Mouse (Mus musculus) heart, embryonic 13.5 days (tissue): ENCODE data around the gene Kif24. TPM values are rescaled to one million over a fixed set of nuclear protein-coding genes. Genes with fewer than 3 reads are reported as not detected.

Experiments used
- ATAC-seq: fragments of 200-750 bp; cut with Nextera tagmentation; 2 replicates; pipeline ENCODE4 v1.8.0; 2017; ENCODE audit warnings: moderate TSS enrichment; ENCODE audit not compliant: insufficient number of reproducible peaks, low FRiP score, low TSS enrichment; ENCODE audit errors: extremely low read depth
- H3K27ac ChIP-seq: fragments of 300-500 bp; sonication (generic); replicated peaks from 2 replicates; pipeline ENCODE4 v1.5.1; 2015; ENCODE audit warnings: moderate library complexity, mild to moderate bottlenecking, inconsistent platforms
- H3K27me3 ChIP-seq: fragments of 300-500 bp; sonication (generic); replicated peaks from 2 replicates; pipeline ENCODE4 v1.6.1; 2015; ENCODE audit warnings: mild to moderate bottlenecking, inconsistent platforms
- H3K36me3 ChIP-seq: fragments of 300-500 bp; sonication (generic); 2 replicates; pipeline ENCODE4 v1.6.1; 2015; ENCODE audit warnings: mild to moderate bottlenecking, inconsistent platforms
- H3K4me1 ChIP-seq: fragments of 300-500 bp; sonication (generic); 2 replicates; pipeline ENCODE4 v1.6.1; 2015; ENCODE audit warnings: inconsistent platforms
- H3K4me2 ChIP-seq: fragments of 300-500 bp; sonication (generic); 2 replicates; pipeline ENCODE4 v1.6.1; 2015; ENCODE audit warnings: inconsistent platforms, mild to moderate bottlenecking, moderate library complexity
- H3K4me3 ChIP-seq: fragments of 300-500 bp; sonication (generic); 2 replicates; pipeline ENCODE4 v1.5.1; 2015; ENCODE audit warnings: moderate library complexity, mild to moderate bottlenecking, inconsistent platforms
- H3K9ac ChIP-seq: fragments of 300-500 bp; sonication (generic); 2 replicates; pipeline ENCODE4 v1.6.1; 2015; ENCODE audit warnings: inconsistent platforms, mild to moderate bottlenecking, moderate library complexity
- H3K9me3 ChIP-seq: fragments of 300-500 bp; sonication (generic); 2 replicates; pipeline ENCODE4 v1.6.1; 2016; ENCODE audit warnings: inconsistent platforms
- WGBS: fragments of 180-500 bp; shearing (Covaris S2); methylation state at CpG from one replicate; pipeline ENCODE4 v1.1.7; 2015; ENCODE audit warnings: mixed read lengths; 5-methylcytosine and 5-hydroxymethylcytosine counted together
- polyA plus RNA-seq: library from polyadenylated mRNA; unstranded; fragments of >200 nt; fragmentation: Nextera tagmentation; extraction: Ambion mirVana; gene quantifications from 2 replicates; pipeline ENCODE4 v1.2.1, GENCODE M21; 2015

Kif24 gene
- polyA plus RNA-seq, 1 experiment from 2014 or later: 4.2 TPM

GRCm38 (mm10) chr4:41369702-41370437 is 94.8 kb downstream of the Kif24 start:
- H3K9ac ChIP-seq: no peak overlapping the region
- H3K36me3 ChIP-seq: peaks cover 70% of the 10 kb centered on the region
- no peak overlapping the region for H3K27ac ChIP-seq
- no peak overlapping the region for H3K4me3 ChIP-seq
- no peaks in the 10 kb centered on the region for H3K9me3 ChIP-seq
- 0 out of 2 replicates have a peak, but pooled peaks cover 6% of the 10 kb centered on the region for H3K4me1 ChIP-seq
- no peak for ATAC-seq
- H3K4me2 ChIP-seq: no peak overlapping the region
- WGBS: 66% methylated on average over 9 of the region's 9 CpGs
- no peaks in the 10 kb centered on the region for H3K27me3 ChIP-seq

GRCm38 (mm10) chr4:41368198-41368597 is 96.5 kb downstream of the Kif24 start:
- H3K36me3 ChIP-seq: peaks cover 57% of the 10 kb centered on the region
- ATAC-seq: no peak
- H3K27ac ChIP-seq: no peak overlapping the region
- H3K9ac ChIP-seq: no peak overlapping the region
- no peaks in the 10 kb centered on the region for H3K9me3 ChIP-seq
- no peaks in the 10 kb centered on the region for H3K27me3 ChIP-seq
- H3K4me2 ChIP-seq: no peak overlapping the region
- H3K4me1 ChIP-seq: 0 out of 2 replicates have a peak, but pooled peaks cover 6% of the 10 kb centered on the region
- WGBS: 85% methylated on average over 4 of the region's 4 CpGs
- no peak overlapping the region for H3K4me3 ChIP-seq

GRCm38 (mm10) chr4:41361059-41361458 is 103.6 kb downstream of the Kif24 start:
- Histone ChIP-seq H3K4me2 (no peak overlapping the region), H3K4me3 (no peak overlapping the region), H3K27ac (no peak overlapping the region), H3K9me3 (no peaks in the 10 kb centered on the region), H3K36me3 (peaks cover 13% of the 10 kb centered on the region), H3K4me1 (no peaks in the 10 kb centered on the region), H3K27me3 (no peaks in the 10 kb centered on the region), H3K9ac (no peak overlapping the region)
- no peak for ATAC-seq
- 91% methylated on average over 3 of the region's 3 CpGs for WGBS

GRCm38 (mm10) chr4:41359358-41359757 is 105.3 kb downstream of the Kif24 start:
- Histone ChIP-seq H3K9me3 (no peaks in the 10 kb centered on the region), H3K9ac (no peak overlapping the region), H3K4me3 (no peak overlapping the region), H3K4me2 (no peak overlapping the region), H3K4me1 (no peaks in the 10 kb centered on the region), H3K36me3 (peaks cover 24% of the 10 kb centered on the region), H3K27me3 (no peaks in the 10 kb centered on the region), H3K27ac (no peak overlapping the region)
- 87% methylated on average over 7 of the region's 7 CpGs for WGBS
- ATAC-seq: no peak

GRCm38 (mm10) chr4:41358669-41359068 is 106.0 kb downstream of the Kif24 start:
- Histone ChIP-seq H3K27me3 (no peaks in the 10 kb centered on the region), H3K4me1 (no peaks in the 10 kb centered on the region), H3K9me3 (no peaks in the 10 kb centered on the region), H3K4me2 (no peak overlapping the region), H3K4me3 (no peak overlapping the region), H3K36me3 (peaks cover 24% of the 10 kb centered on the region), H3K9ac (no peak overlapping the region), H3K27ac (no peak overlapping the region)
- no peak for ATAC-seq
- 86% methylated on average over 2 of the region's 2 CpGs for WGBS

- H3K4me2 ChIP-seq: no peak overlapping the region
- H3K27me3 ChIP-seq: no peaks in the 10 kb centered on the region
- H3K27ac ChIP-seq: no peak overlapping the region
- peaks cover 36% of the 10 kb centered on the region for H3K36me3 ChIP-seq
- H3K4me1 ChIP-seq: no peaks in the 10 kb centered on the region
- H3K9ac ChIP-seq: no peak overlapping the region
- WGBS: 79% methylated on average over 2 of the region's 2 CpGs
- no peak overlapping the region for H3K4me3 ChIP-seq
- H3K9me3 ChIP-seq: no peaks in the 10 kb centered on the region
- no peak for ATAC-seq
These were observed 107.5 kb downstream of the Kif24 start for GRCm38 (mm10) chr4:41357154-41357553.

- no peaks in the 10 kb centered on the region for H3K9me3 ChIP-seq
- H3K27ac ChIP-seq: no peak overlapping the region
- peaks cover 10% of the 10 kb centered on the region for H3K4me1 ChIP-seq
- H3K9ac ChIP-seq: no peak overlapping the region
- no peak overlapping the region for H3K4me2 ChIP-seq
- no peak for ATAC-seq
- 92% methylated on average over 1 of the region's 1 CpGs for WGBS
- no peaks in the 10 kb centered on the region for H3K27me3 ChIP-seq
- peaks cover 33% of the 10 kb centered on the region for H3K36me3 ChIP-seq
- no peak overlapping the region for H3K4me3 ChIP-seq
These were observed 111.4 kb downstream of the Kif24 start for GRCm38 (mm10) chr4:41353265-41353664.

GRCm38 (mm10) chr4:41352758-41353157 is 111.9 kb downstream of the Kif24 start:
- H3K4me2 ChIP-seq: no peak overlapping the region
- WGBS: 84% methylated on average over 4 of the region's 4 CpGs

GRCm38 (mm10) chr4:41349199-41349591 is 115.5 kb downstream of the Kif24 start:
- H3K4me2 ChIP-seq: peak overlapping the region; percentile 84
- no peaks in the 10 kb centered on the region for H3K27me3 ChIP-seq
- peak; percentile 22; the same call in 1 of the 2 replicates for ATAC-seq
- peak overlapping the region; percentile 75 for H3K4me3 ChIP-seq
- H3K4me1 ChIP-seq: peaks cover 20% of the 10 kb centered on the region
- no peaks in the 10 kb centered on the region for H3K9me3 ChIP-seq
- H3K36me3 ChIP-seq: peaks cover 22% of the 10 kb centered on the region
- H3K27ac ChIP-seq: peak overlapping the region; percentile 92
- WGBS: 1% methylated on average over 21 of the region's 28 CpGs
- peak overlapping the region; percentile 93 for H3K9ac ChIP-seq

More at GRCm38 (mm10) chr4:41352758-41353157, 111.9 kb downstream of the Kif24 start:
- H3K36me3 ChIP-seq: peaks cover 33% of the 10 kb centered on the region
- no peaks in the 10 kb centered on the region for H3K9me3 ChIP-seq
- H3K27ac ChIP-seq: no peak overlapping the region
- H3K4me3 ChIP-seq: no peak overlapping the region
- H3K9ac ChIP-seq: no peak overlapping the region
- H3K4me1 ChIP-seq: peaks cover 15% of the 10 kb centered on the region
- no peaks in the 10 kb centered on the region for H3K27me3 ChIP-seq
- no peak for ATAC-seq

- peak within 1 kb of the TSS; percentile 75 for H3K4me3 ChIP-seq
- H3K4me2 ChIP-seq: peak within 1 kb of the TSS; percentile 84
- H3K27me3 ChIP-seq: no peaks in the 10 kb centered on the region
- ATAC-seq: peak; percentile 94
- peaks cover 22% of the 10 kb centered on the region for H3K36me3 ChIP-seq
- peak within 1 kb of the TSS; percentile 92 for H3K27ac ChIP-seq
- H3K9me3 ChIP-seq: no peaks in the 10 kb centered on the region
- under 1% methylated on average over 31 of the region's 31 CpGs for WGBS
- peak within 1 kb of the TSS; percentile 93 for H3K9ac ChIP-seq
- peaks cover 20% of the 10 kb centered on the region for H3K4me1 ChIP-seq
These were observed 116.0 kb downstream of the Kif24 start, which contains the start of gene Ubap1 for GRCm38 (mm10) chr4:41348584-41349198. TSS of gene Ubap1 (plus strand) at chr4:41348996.

GRCm38 (mm10) chr4:41347839-41348238 is 116.8 kb downstream of the Kif24 start:
- Histone ChIP-seq H3K9ac (peak overlapping the region; percentile 59), H3K4me3 (peak overlapping the region; percentile 75), H3K4me2 (peak overlapping the region; percentile 67), H3K9me3 (no peaks in the 10 kb centered on the region), H3K27ac (peak overlapping the region; percentile 63; the same call in 1 of the 2 replicates), H3K36me3 (peaks cover 17% of the 10 kb centered on the region), H3K27me3 (no peaks in the 10 kb centered on the region), H3K4me1 (peaks cover 20% of the 10 kb centered on the region)
- 31% methylated on average over 4 of the region's 5 CpGs for WGBS
- ATAC-seq: no peak
